Mouse (Mus musculus) forelimb bud, embryonic 11.5 days (tissue): ENCODE measurements around the gene Mdfi.
A peak's percentile ranks its signal among the peaks of the same experiment; 100 is the strongest.

Experiments
- DNase-seq: peaks from one replicate; pipeline ENCODE4 v3.0.0-alpha.2; 2012; ENCODE audit warnings: low read depth, low spot score

The Mdfi gene

GRCm38 (mm10) chr17:47802806-47803205 lies 31.7 kb downstream of the Mdfi start:
- no peak for DNase-seq

GRCm38 (mm10) chr17:47797383-47797782 lies 37.1 kb downstream of the Mdfi start:
- no peak for DNase-seq

- no peak for DNase-seq
Observed at GRCm38 (mm10) chr17:47796968-47797367, 37.5 kb downstream of the Mdfi start.

DNA sequence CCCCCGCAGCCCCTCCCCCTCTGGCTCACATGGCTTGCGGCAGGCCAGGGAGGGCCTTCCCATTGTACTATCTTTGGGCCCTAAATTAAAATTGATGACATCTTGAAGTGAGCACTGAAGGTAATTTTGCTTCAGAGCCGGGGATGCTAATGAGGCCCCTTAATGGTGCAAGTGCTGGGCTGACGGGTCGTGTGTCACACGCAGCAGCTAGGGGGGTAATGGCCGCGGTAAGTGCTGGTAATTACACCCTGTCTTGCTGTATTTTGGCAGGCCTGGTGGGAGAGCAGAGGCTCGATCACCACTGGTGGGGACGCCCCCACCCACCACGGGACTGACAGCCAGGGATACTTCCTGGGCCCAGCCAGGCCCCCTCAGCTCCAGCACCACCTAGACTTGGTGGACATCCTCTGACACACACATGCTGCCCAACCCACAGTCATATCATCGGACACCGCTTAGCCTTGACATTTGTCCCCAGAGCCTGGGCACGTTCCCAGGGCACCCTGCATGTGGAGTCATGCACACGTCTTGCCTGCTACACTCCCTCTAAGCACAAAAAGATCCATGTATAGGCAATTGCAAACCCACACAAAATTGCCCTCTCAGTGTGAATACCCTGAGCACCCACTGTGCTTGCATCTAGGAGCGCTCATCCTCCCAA lies 38.2 kb downstream of the Mdfi start:
- DNase-seq: no peak

DNA sequence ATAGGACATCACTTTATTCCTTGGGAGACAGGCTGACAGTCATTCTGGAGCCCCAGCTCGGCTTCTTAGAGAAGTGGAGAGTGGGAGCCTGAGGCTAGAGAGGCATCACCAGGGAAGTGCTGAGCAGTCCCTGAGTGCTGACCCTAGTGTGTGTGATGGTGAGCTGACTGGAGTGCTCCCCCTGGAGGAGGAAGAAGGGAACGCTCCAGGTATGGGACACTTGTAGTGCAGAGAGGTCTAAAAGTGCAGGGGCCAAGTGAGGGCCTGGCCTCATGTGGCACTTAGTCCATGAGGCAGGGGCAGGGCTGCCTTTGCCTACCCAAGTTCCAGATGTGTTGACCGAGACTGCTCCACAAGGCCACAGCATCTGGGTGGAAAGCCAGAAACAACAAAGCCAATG lies 39.0 kb downstream of the Mdfi start:
- peak; percentile 74 for DNase-seq

DNA sequence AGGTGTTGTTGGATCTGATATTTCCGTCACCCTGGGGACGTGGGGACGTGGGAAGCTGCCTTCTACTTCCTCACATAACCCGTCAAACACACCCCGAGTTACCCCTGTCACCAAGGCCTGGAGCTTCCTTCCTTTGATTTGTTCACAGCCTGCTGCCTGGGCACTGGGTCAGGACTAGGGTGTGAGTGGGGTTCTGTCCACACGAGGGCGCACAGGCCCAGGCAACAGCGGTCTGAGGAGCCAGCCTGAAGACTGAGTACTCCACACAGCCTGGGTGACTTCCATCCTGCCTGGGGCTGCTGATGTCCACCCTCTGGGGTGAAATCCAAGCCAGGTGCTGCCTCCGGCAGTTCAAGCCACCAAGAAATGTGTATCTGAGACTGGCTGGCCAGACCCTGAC lies 41.1 kb downstream of the Mdfi start:
- DNase-seq: peak; percentile 81

- DNase-seq: peak; percentile 89
Observed at GRCm38 (mm10) chr17:47792098-47792863, 42.2 kb downstream of the Mdfi start.

DNA sequence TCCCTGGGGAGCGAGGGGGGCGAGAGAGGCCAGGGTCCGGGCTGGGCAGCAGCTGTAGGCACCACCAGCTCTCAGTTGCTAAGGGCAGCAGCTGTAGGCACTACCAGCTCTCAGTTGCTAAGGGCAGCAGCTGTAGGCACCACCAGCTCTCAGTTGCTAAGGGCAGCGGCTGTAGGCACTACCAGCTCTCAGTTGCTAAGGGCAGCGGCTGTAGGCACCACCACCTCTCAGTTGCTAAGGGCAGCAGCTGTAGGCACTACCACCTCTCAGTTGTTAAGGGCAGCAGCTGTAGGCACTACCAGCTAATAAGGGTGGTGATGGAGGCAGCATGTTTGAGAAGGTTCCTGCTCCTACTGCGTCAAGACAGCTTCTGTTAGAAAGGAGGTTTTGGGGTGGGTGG lies 45.5 kb downstream of the Mdfi start:
- DNase-seq: no peak

- peak; percentile 68 for DNase-seq
Observed at GRCm38 (mm10) chr17:47788306-47788705, 46.2 kb downstream of the Mdfi start.

GRCm38 (mm10) chr17:47787632-47788031 lies 46.9 kb downstream of the Mdfi start:
- DNase-seq: no peak

GRCm38 (mm10) chr17:47784411-47784810 lies 50.1 kb downstream of the Mdfi start:
- DNase-seq: no peak

DNA sequence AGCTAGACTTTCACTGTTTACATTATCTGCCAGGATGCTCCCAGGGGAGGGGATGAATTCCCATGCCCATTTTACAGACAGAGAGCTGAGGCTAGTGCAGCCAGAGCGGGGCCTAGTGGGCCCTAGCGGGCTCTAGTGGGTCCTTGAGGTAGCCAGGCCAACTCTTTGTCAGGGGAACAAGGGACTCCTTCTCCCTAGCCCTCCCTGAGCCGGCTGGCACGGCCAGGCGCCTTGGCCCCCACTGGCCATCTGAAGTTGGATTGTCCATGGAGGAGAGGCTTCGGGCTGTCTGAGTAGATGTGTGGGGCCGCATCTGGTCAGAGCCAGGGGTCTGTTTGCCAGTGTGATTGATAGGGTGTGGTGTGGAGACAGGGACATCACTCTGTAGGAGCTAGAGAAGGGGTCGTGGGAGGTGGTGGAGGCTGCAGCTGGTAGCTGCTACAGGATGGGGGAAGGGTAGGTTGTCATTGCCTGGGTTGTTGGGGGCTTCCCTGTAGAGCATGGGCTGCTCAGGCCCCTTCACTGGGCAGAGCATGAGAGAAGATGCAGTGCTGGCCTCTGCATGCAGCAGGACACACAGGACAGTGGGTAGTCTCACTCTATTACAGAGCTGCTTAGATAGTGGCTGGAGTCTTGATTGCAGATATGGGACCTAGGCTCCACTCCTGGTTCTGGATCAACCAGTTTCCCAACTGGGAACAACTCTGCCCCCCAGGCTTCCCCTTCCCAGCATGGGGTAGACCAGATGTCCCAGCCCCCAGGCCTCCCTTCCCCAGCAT lies 50.9 kb downstream of the Mdfi start:
- no peak for DNase-seq

- DNase-seq: no peak
Observed at GRCm38 (mm10) chr17:47782486-47782885, 52.0 kb downstream of the Mdfi start.

- no peak for DNase-seq
Observed at GRCm38 (mm10) chr17:47780470-47780869, 54.0 kb downstream of the Mdfi start.

DNA sequence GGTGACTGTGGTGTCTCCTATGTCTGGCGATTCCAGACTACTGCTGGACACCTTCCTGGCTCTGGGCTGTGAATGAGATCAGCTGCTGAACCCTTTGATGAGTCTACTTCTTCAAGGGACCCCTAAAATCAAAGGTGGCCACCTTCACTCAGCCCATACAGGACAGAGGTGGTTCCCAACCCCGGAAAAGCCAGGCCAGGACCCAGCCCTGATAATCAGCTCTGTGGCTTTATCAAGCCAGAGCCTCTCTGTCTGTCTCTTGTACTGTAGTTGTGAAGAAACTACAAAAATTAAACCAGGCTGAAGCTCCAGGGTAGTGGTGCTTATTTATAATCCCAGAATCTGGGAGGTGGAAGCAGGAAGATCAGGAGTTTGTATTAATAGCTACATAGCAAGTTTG lies 57.4 kb downstream of the Mdfi start:
- no peak for DNase-seq

- DNase-seq: no peak
Observed at GRCm38 (mm10) chr17:47773604-47774003, 60.9 kb downstream of the Mdfi start.

GRCm38 (mm10) chr17:47769389-47770299 lies 64.8 kb downstream of the Mdfi start:
- DNase-seq: no peak

DNA sequence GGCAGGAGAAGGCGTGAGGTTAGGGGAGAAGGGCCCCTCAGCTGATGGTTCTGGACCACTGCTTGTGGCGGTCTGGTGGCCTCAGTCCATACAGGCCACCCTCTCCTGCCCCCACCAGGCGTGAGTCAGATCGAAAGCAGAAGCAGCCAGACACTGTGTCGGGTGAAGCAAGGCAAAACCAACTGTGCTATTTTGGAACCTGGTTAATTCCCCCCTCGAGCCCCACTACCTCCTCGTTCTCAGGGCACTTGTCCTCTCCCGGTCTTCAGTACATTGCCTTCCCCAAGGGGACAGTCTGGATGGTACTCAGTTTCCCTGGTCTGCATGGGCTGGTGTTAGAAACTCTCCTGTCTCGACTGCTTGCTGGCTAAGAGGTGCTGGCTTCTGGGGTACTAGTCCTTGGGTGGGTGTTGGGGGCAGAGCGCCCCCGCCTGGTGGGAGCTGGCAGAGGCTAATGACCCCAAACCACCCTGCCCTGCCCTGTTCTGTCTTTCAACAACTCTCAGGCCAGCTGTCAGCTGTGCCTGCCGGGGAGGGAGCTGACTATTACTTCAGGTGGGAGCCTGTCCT lies 65.7 kb downstream of the Mdfi start:
- no peak for DNase-seq

GRCm38 (mm10) chr17:47767456-47768141 lies 66.9 kb downstream of the Mdfi start:
- no peak for DNase-seq

DNA sequence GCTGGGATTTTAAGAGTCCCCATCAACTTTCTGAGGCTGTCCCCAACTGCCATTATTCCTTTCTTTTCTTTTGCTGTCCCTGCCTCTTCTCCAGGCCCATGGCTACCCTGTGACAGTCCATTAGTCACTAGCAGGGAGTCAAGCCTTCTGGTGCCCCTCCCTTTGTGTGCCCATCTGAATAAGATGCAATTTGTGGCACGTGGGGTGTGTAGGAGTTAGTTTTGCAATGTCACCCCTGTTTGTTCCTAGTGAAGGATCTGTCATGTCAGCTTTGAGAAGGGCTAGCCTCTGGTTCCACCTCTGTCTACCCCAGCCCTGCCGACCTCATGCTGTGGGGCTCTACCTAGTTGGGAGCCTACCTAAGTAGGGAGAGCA lies 67.4 kb downstream of the Mdfi start:
- DNase-seq: no peak
